Mouse (Mus musculus): ENCODE results near the gene Ano3. TPM values are rescaled to one million over a fixed set of nuclear protein-coding genes. Genes with fewer than 3 reads are reported as not detected.
A peak's percentile ranks its signal among the peaks of the same experiment; 100 is the strongest.
"Not testable (repeated sequence)": the region's sequence is repeated elsewhere in the genome, so short reads cannot be mapped to it uniquely, and the experiment has no call there.

Ano3 gene
- 19.4 and 28.4 TPM in 2 replicates for polyA plus RNA-seq (2011; ENCODE audit: insufficient read length, low read depth, missing spikeins)

- not testable (repeated sequence) for H3K4me1 ChIP-seq (ENCODE audit: control insufficient read depth, insufficient read depth, low read length)
- peak within 1 kb of the TSS; percentile 35 for H3K27ac ChIP-seq (ENCODE audit: insufficient read depth, low read length)
Observed at GRCm38 (mm10) chr2:110950823-110951222, at the start of gene Ano3. Gene Ano3 (minus strand): TSS chr2:110950923.

DNA sequence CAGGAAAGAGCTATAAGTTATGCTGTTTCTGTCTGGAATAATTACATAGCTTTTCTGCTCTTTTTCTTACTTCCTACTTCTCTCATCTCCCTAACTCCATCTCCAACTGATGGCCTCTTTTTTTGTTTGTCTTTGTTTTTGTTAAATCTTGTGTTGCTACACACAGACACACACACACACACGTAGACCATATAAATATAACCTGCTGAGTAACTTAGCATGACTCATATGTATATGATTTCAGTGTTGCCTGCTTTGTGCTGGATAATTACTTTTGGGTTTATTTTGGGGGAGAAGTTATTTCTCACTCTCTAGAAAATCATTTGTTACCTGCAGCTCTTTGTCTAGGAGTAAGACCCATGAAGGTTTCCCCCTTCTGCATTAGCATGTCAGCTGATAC, 39.3 kb upstream of the Ano3 start:
- no peak overlapping the region for H3K27ac ChIP-seq (ENCODE audit: insufficient read depth, low read length)
- H3K4me1 ChIP-seq (ENCODE audit: control insufficient read depth, insufficient read depth, low read length) = no peaks in the 10 kb centered on the region
- TF ChIP-seq POLR2A (IDR thresholded peaks at IDR 0.05; ENCODE audit: low read depth, low read length) (no peak), CTCF (IDR thresholded peaks at IDR 0.05; ENCODE audit: borderline replicate concordance, insufficient read depth, low read length) (no peak)
- H3K4me3 ChIP-seq (ENCODE audit: insufficient read depth, low read length) = no peak overlapping the region

More at GRCm38 (mm10) chr2:110950823-110951222, at the start of gene Ano3:
- peak within 1 kb of the TSS; percentile 84 for H3K4me3 ChIP-seq (ENCODE audit: insufficient read depth, low read length)

DNA sequence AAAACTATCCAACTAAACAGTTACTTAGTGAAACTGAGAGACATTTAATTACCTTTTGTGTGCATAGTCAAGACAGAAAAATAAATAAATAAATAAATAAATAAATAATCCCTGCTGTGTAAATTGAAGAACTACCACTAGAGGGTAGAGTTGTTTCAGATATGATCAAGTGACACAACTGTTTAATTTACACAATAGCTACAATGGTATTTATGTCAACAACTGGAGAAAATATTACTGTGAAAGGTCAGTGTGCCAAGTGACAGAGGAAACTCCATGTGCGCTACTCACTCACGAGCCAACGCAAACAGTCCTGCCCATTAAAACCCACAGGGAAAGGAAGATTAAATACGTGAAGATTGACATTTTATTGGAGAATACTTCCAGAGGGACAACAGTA, 38.8 kb upstream of the Ano3 start:
- Histone ChIP-seq H3K4me3 (ENCODE audit: insufficient read depth, low read length) (no peak overlapping the region), H3K4me1 (ENCODE audit: control insufficient read depth, insufficient read depth, low read length) (no peaks in the 10 kb centered on the region), H3K27ac (ENCODE audit: insufficient read depth, low read length) (no peak overlapping the region)
- TF ChIP-seq CTCF (IDR thresholded peaks at IDR 0.05; ENCODE audit: borderline replicate concordance, insufficient read depth, low read length) (no peak), POLR2A (IDR thresholded peaks at IDR 0.05; ENCODE audit: low read depth, low read length) (no peak)

- Histone ChIP-seq H3K4me3 (ENCODE audit: insufficient read depth, low read length) (no peak overlapping the region), H3K4me1 (ENCODE audit: control insufficient read depth, insufficient read depth, low read length) (no peaks in the 10 kb centered on the region), H3K27ac (ENCODE audit: insufficient read depth, low read length) (no peak overlapping the region)
- TF ChIP-seq POLR2A (IDR thresholded peaks at IDR 0.05; ENCODE audit: low read depth, low read length) = no peak
- no peak for TF ChIP-seq CTCF (IDR thresholded peaks at IDR 0.05; ENCODE audit: borderline replicate concordance, insufficient read depth, low read length)
Observed at GRCm38 (mm10) chr2:110985853-110986271, 35.1 kb upstream of the Ano3 start.

DNA sequence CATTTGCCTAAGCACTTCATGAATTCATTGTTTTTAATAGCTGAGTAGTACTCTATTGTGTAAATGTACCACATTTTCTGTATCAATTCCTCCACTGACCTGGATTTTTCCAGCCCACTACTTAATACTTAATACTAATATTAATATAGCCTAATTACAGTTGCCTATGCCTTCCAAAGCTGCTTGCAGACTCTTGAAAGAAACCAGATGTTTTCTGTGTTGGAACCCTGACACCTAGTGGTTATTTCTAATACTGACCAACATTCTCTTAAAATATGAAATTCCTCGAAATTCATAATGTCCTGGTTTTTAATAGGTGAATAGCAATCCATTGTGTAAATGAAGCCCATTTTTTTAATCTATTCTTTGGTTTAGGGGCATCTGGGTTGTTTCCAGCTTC, 31.0 kb upstream of the Ano3 start:
- H3K27ac ChIP-seq (ENCODE audit: insufficient read depth, low read length) = no peak overlapping the region
- TF ChIP-seq POLR2A (IDR thresholded peaks at IDR 0.05; ENCODE audit: low read depth, low read length) (no peak), CTCF (IDR thresholded peaks at IDR 0.05; ENCODE audit: borderline replicate concordance, insufficient read depth, low read length) (no peak)
- H3K4me1 ChIP-seq (ENCODE audit: control insufficient read depth, insufficient read depth, low read length) = no peaks in the 10 kb centered on the region
- no peak overlapping the region for H3K4me3 ChIP-seq (ENCODE audit: insufficient read depth, low read length)

DNA sequence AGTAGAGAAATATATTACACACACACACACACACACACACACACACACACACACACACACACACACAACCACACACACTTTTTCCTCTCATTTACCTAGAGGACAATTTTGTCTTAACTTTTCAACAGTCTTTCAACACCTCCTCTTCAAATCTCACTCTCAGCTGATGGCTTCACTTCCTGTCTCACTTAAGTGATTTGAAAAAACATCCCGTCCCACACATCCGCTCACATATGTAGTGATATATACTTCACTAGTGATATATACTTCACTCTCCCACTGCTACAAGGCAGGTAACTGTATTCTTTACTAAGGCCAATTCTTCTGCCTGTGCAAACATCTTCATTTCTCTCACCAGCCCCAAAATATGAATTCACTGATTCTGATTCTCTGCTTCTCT, 28.9 kb upstream of the Ano3 start:
- no peak overlapping the region for H3K27ac ChIP-seq (ENCODE audit: insufficient read depth, low read length)
- no peak for TF ChIP-seq POLR2A (IDR thresholded peaks at IDR 0.05; ENCODE audit: low read depth, low read length)
- no peak for TF ChIP-seq CTCF (IDR thresholded peaks at IDR 0.05; ENCODE audit: borderline replicate concordance, insufficient read depth, low read length)
- no peak overlapping the region for H3K4me3 ChIP-seq (ENCODE audit: insufficient read depth, low read length)
- no peaks in the 10 kb centered on the region for H3K4me1 ChIP-seq (ENCODE audit: control insufficient read depth, insufficient read depth, low read length)

GRCm38 (mm10) chr2:110976871-110977270, 26.1 kb upstream of the Ano3 start:
- Histone ChIP-seq H3K27ac (ENCODE audit: insufficient read depth, low read length) (no peak overlapping the region), H3K4me3 (ENCODE audit: insufficient read depth, low read length) (no peak overlapping the region), H3K4me1 (ENCODE audit: control insufficient read depth, insufficient read depth, low read length) (no peaks in the 10 kb centered on the region)
- no peak for TF ChIP-seq CTCF (IDR thresholded peaks at IDR 0.05; ENCODE audit: borderline replicate concordance, insufficient read depth, low read length)
- no peak for TF ChIP-seq POLR2A (IDR thresholded peaks at IDR 0.05; ENCODE audit: low read depth, low read length)

DNA sequence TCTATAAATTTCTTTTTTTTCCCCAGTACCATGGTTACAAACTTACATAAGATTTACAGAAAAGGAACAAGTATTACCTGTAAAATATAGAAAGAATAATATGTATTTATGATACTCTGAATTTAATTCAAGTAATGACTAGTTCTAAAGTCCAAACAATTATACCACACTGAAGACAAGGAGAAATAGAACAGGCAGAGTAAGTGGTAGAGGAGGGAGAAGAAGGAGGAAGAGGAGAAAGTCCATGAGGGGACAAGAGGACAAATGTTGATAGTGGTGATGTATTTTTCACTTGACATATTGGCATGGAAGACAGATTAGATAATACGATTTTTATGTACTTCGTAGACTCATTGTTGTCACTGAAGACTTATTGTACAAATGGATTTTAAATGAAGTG, 19.4 kb upstream of the Ano3 start:
- TF ChIP-seq POLR2A (IDR thresholded peaks at IDR 0.05; ENCODE audit: low read depth, low read length) (no peak), CTCF (IDR thresholded peaks at IDR 0.05; ENCODE audit: borderline replicate concordance, insufficient read depth, low read length) (no peak)
- H3K4me1 ChIP-seq (ENCODE audit: control insufficient read depth, insufficient read depth, low read length) = no peaks in the 10 kb centered on the region
- H3K4me3 ChIP-seq (ENCODE audit: insufficient read depth, low read length) = no peak overlapping the region
- H3K27ac ChIP-seq (ENCODE audit: insufficient read depth, low read length) = no peak overlapping the region

DNA sequence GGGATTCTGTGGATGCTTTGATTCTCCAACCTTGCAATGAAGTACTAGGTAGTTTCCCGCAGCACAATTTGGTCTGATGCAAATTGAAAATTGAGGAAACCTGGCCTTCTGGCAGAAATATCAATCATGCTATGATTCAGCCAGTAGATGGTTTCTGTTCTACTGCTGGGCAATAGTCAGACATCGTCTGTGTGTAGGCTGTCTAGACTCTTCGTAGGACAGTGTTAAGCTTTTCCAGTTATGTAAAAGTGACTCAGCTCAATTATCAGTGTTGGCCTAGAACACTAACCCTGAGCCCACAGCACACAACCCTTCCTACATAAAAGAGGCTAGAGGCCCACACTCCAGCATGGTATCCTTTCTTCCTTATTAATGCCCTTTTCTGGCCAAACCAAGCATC, 14.7 kb upstream of the Ano3 start:
- Histone ChIP-seq H3K4me3 (ENCODE audit: insufficient read depth, low read length) (no peak overlapping the region), H3K27ac (ENCODE audit: insufficient read depth, low read length) (no peak overlapping the region), H3K4me1 (ENCODE audit: control insufficient read depth, insufficient read depth, low read length) (no peaks in the 10 kb centered on the region)
- no peak for TF ChIP-seq CTCF (IDR thresholded peaks at IDR 0.05; ENCODE audit: borderline replicate concordance, insufficient read depth, low read length)
- no peak for TF ChIP-seq POLR2A (IDR thresholded peaks at IDR 0.05; ENCODE audit: low read depth, low read length)

- no peaks in the 10 kb centered on the region; the same call in 1 of the 2 replicates for H3K4me1 ChIP-seq (ENCODE audit: control insufficient read depth, insufficient read depth, low read length)
- no peak for TF ChIP-seq POLR2A (IDR thresholded peaks at IDR 0.05; ENCODE audit: low read depth, low read length)
- no peak for TF ChIP-seq CTCF (IDR thresholded peaks at IDR 0.05; ENCODE audit: borderline replicate concordance, insufficient read depth, low read length)
- peak overlapping the region; percentile 84; the same call in 1 of the 2 replicates for H3K4me3 ChIP-seq (ENCODE audit: insufficient read depth, low read length)
- H3K27ac ChIP-seq (ENCODE audit: insufficient read depth, low read length) = no peak overlapping the region
Observed at GRCm38 (mm10) chr2:110950432-110950803, 305 bp downstream of the Ano3 start.
